Mouse (Mus musculus) liver, embryonic 14.5 days (tissue): ENCODE measurements at regions not wholly inside any gene's neighbourhood (a gene's known extent, or its start where the extent isn't known, plus 50 kb on each side); places are given as distances from the start of the nearest gene placed in this dataset.

Experiments used
- CTCF ChIP-seq: IDR thresholded peaks from 2 replicates; pipeline ENCODE4 v1.5.1; 2016; ENCODE audit warnings: antibody characterized with exemption, low read depth, control low read depth
- EP300 ChIP-seq: IDR thresholded peaks from 2 replicates; pipeline ENCODE4 v1.6.1; 2016; ENCODE audit warnings: antibody characterized with exemption, low read depth

GRCm38 (mm10) chr9:69858619-69859018 is 97.9 kb upstream of the Foxb1 start:
- TF ChIP-seq CTCF (no peak), EP300 (no peak)
